8 mouse cellular contexts compared by ENCODE assay signal in the genomic region with DNA sequence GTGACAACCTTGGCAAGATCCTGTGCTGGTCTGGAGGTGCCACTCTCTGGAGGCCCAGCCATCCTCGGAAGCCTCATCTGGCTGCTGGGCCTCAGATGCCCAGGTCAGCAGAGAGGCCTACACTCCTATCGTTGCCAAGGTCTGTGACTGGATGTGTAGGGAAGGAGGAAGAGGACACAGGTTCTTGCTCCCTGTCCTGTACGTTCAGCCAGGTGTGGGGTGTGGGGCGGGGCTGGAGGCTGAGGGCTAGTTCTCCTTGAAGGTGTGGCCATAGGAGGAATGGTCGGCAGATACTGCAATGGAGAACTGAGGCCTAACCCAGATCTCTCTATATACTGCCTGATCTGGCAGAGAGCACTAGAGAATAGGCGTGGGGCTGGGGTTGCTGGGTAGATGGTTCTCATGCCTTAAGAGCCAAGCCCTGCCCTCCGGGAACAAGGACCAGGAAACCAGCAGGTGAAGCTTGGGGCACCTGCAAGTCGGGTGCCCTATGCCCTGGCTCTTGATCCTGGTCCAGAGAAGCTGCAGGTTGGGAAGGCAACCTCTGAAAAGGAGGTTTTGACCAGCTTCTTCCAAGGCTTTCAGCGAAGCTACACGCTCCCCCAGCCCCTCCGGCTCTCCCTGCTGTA.
A peak's percentile ranks its signal among the peaks of the same experiment; 100 is the strongest.
DNase-seq lines count a peak whose midpoint lies in the region; ATAC-seq lines count a peak whose summit lies in the region.

No protein-coding gene starts in this region.

- no peaks in the 10 kb centered on the region for H3K9me3 ChIP-seq in forebrain, embryonic 10.5 days
- no peaks in the 10 kb centered on the region for H3K9me3 ChIP-seq in forebrain, embryonic 15.5 days
- no peaks in the 10 kb centered on the region for H3K9me3 ChIP-seq in midbrain, embryonic 10.5 days (replicated peaks)
- H3K9me3 ChIP-seq in midbrain, embryonic 13.5 days = no peaks in the 10 kb centered on the region
- H3K9me3 ChIP-seq in limb, embryonic 15.5 days = no peaks in the 10 kb centered on the region
- H3K9me3 ChIP-seq in stomach, embryonic 16.5 days (replicated peaks; ENCODE audit: control insufficient read depth, low read length) = no peaks in the 10 kb centered on the region

- peak overlapping the region; percentile 85 for H3K27ac ChIP-seq in forebrain, embryonic 10.5 days
- H3K27ac ChIP-seq in forebrain, embryonic 15.5 days (replicated peaks) = no peak overlapping the region; the same call in 1 of the 2 replicates
- peak overlapping the region; percentile 81 for H3K27ac ChIP-seq in midbrain, embryonic 10.5 days (replicated peaks)
- no peak overlapping the region for H3K27ac ChIP-seq in midbrain, embryonic 13.5 days
- peak overlapping the region; percentile 69; the same call in 1 of the 2 replicates for H3K27ac ChIP-seq in limb, embryonic 15.5 days
- H3K27ac ChIP-seq in stomach, embryonic 16.5 days (ENCODE audit: low read length) = peak overlapping the region; percentile 92

- no peak for DNase-seq in forebrain, embryonic 10.5 days (ENCODE audit: extremely low spot score, low spot score)
- DNase-seq in midbrain, embryonic 10.5 days (ENCODE audit: low spot score) = no peak
- DNase-seq in layer of hippocampus, postnatal 10 days (ENCODE audit: low spot score in 2 of 2) = no peak
- DNase-seq in spleen, adult 18-20 months = no peak

- ATAC-seq in forebrain, embryonic 15.5 days (replicated peaks) = no peak
- no peak for ATAC-seq in midbrain, embryonic 13.5 days
- no peak for ATAC-seq in limb, embryonic 15.5 days (ENCODE audit: insufficient number of reproducible peaks, low FRiP score, low TSS enrichment, low read depth)
- no peak for ATAC-seq in stomach, embryonic 16.5 days (ENCODE audit: insufficient read depth, low FRiP score)

- no peak overlapping the region for H3K4me2 ChIP-seq in forebrain, embryonic 15.5 days (replicated peaks)
- no peak overlapping the region for H3K4me2 ChIP-seq in midbrain, embryonic 13.5 days (replicated peaks)
- no peak overlapping the region for H3K4me2 ChIP-seq in limb, embryonic 15.5 days
- peak overlapping the region; percentile 50 for H3K4me2 ChIP-seq in stomach, embryonic 16.5 days (ENCODE audit: low read depth, low read length)

- WGBS in forebrain, embryonic 10.5 days = 88% methylated on average over 11 of the region's 11 CpGs
- 84% methylated on average over 11 of the region's 11 CpGs for WGBS in forebrain, embryonic 15.5 days
- WGBS in midbrain, embryonic 10.5 days = 85% methylated on average over 11 of the region's 11 CpGs
- 90% methylated on average over 11 of the region's 11 CpGs for WGBS in midbrain, embryonic 13.5 days
- WGBS in limb, embryonic 15.5 days = 73% methylated on average over 11 of the region's 11 CpGs
- 69% methylated on average over 11 of the region's 11 CpGs for WGBS in stomach, embryonic 16.5 days

- H3K4me1 ChIP-seq in forebrain, embryonic 10.5 days = peaks cover 98% of the 10 kb centered on the region
- H3K4me1 ChIP-seq in forebrain, embryonic 15.5 days = peaks cover 80% of the 10 kb centered on the region
- H3K4me1 ChIP-seq in midbrain, embryonic 10.5 days = peaks cover 90% of the 10 kb centered on the region
- peaks cover 95% of the 10 kb centered on the region for H3K4me1 ChIP-seq in midbrain, embryonic 13.5 days (replicated peaks)
- H3K4me1 ChIP-seq in limb, embryonic 15.5 days = peaks cover 98% of the 10 kb centered on the region
- H3K4me1 ChIP-seq in stomach, embryonic 16.5 days (ENCODE audit: control insufficient read depth, insufficient read depth, low read length) = peaks cover 98% of the 10 kb centered on the region

- no peak overlapping the region for H3K9ac ChIP-seq in forebrain, embryonic 15.5 days (replicated peaks)
- no peak overlapping the region for H3K9ac ChIP-seq in midbrain, embryonic 13.5 days (replicated peaks)
- no peak overlapping the region for H3K9ac ChIP-seq in limb, embryonic 15.5 days
- peak overlapping the region; percentile 49 for H3K9ac ChIP-seq in stomach, embryonic 16.5 days (ENCODE audit: low read length)

- H3K36me3 ChIP-seq in forebrain, embryonic 10.5 days (replicated peaks) = no peaks in the 10 kb centered on the region; the same call in 1 of the 2 replicates
- H3K36me3 ChIP-seq in forebrain, embryonic 15.5 days = no peaks in the 10 kb centered on the region
- H3K36me3 ChIP-seq in midbrain, embryonic 10.5 days = no peaks in the 10 kb centered on the region
- H3K36me3 ChIP-seq in midbrain, embryonic 13.5 days = no peaks in the 10 kb centered on the region
- H3K36me3 ChIP-seq in limb, embryonic 15.5 days = no peaks in the 10 kb centered on the region
- H3K36me3 ChIP-seq in stomach, embryonic 16.5 days (ENCODE audit: control insufficient read depth, insufficient read depth, low read length) = no peaks in the 10 kb centered on the region

- no peak overlapping the region for H3K4me3 ChIP-seq in forebrain, embryonic 10.5 days
- H3K4me3 ChIP-seq in forebrain, embryonic 15.5 days = no peak overlapping the region
- no peak overlapping the region for H3K4me3 ChIP-seq in midbrain, embryonic 10.5 days
- no peak overlapping the region for H3K4me3 ChIP-seq in midbrain, embryonic 13.5 days (replicated peaks)
- no peak overlapping the region for H3K4me3 ChIP-seq in limb, embryonic 15.5 days
- H3K4me3 ChIP-seq in stomach, embryonic 16.5 days (replicated peaks; ENCODE audit: low read length) = peak overlapping the region; percentile 30

- H3K27me3 ChIP-seq in forebrain, embryonic 10.5 days (ENCODE audit: poor library complexity, severe bottlenecking) = no peaks in the 10 kb centered on the region
- H3K27me3 ChIP-seq in forebrain, embryonic 15.5 days = no peaks in the 10 kb centered on the region
- H3K27me3 ChIP-seq in midbrain, embryonic 10.5 days (ENCODE audit: low read depth, poor library complexity, severe bottlenecking) = no peaks in the 10 kb centered on the region
- H3K27me3 ChIP-seq in midbrain, embryonic 13.5 days = no peaks in the 10 kb centered on the region
- no peaks in the 10 kb centered on the region for H3K27me3 ChIP-seq in limb, embryonic 15.5 days
- H3K27me3 ChIP-seq in stomach, embryonic 16.5 days (ENCODE audit: control insufficient read depth, insufficient read depth, low read length) = no peaks in the 10 kb centered on the region

Comparison
In these comparisons a context has a peak if more than half of its experiments do, and no peak if none do; other contexts are left out.
1. H3K27ac ChIP-seq: peak in forebrain, embryonic 10.5 days (single experiment), midbrain, embryonic 10.5 days (single experiment), limb, embryonic 15.5 days (single experiment) and stomach, embryonic 16.5 days (single experiment); none in forebrain, embryonic 15.5 days (single experiment) and midbrain, embryonic 13.5 days (single experiment).